Mouse (Mus musculus) naive thymus-derived CD4-positive, alpha-beta T cell, adult 2 months (primary cell): Measurements from ENCODE around the gene Thada.

Experiments
- DNase-seq: peaks from one replicate; pipeline ENCODE4 v3.0.0-alpha.2; 2011; ENCODE audit warnings: low read depth

Gene Thada

GRCm38 (mm10) chr17:84144762-84145599 is 321.0 kb downstream of the Thada start:
- DNase-seq: peak; percentile 56

GRCm38 (mm10) chr17:84144130-84144529 is 321.9 kb downstream of the Thada start:
- no peak for DNase-seq

GRCm38 (mm10) chr17:84143219-84143844 is 322.7 kb downstream of the Thada start:
- no peak for DNase-seq

GRCm38 (mm10) chr17:84141691-84142090 is 324.3 kb downstream of the Thada start:
- no peak for DNase-seq

GRCm38 (mm10) chr17:84140822-84141507 is 325.0 kb downstream of the Thada start:
- no peak for DNase-seq
